Mouse (Mus musculus): ENCODE results near the gene Hist1h3c. TPM values are rescaled to one million over a fixed set of nuclear protein-coding genes. Genes with fewer than 3 reads are reported as not detected.
"Not testable (repeated sequence)": the region's sequence is repeated elsewhere in the genome, so short reads cannot be mapped to it uniquely, and the experiment has no call there.

Hist1h3c gene
- polyA plus RNA-seq, 1 experiment, result 3.6 TPM

GRCm38 (mm10) chr13:23705751-23706356 is 39.5 kb downstream of the Hist1h3c start:
- H3K9me3 ChIP-seq (replicated peaks; ENCODE audit: control insufficient read depth, insufficient read depth, low read length, poor library complexity, severe bottlenecking), result no peaks in the 10 kb centered on the region
- H3K36me3 ChIP-seq (ENCODE audit: control insufficient read depth, insufficient read depth, low read length, poor library complexity, severe bottlenecking), result no peaks in the 10 kb centered on the region
- H3K27me3 ChIP-seq (ENCODE audit: control insufficient read depth, insufficient read depth, low read length, poor library complexity, severe bottlenecking), result peaks cover 4% of the 10 kb centered on the region; the same call in 1 of the 2 replicates
- TF ChIP-seq EP300 (IDR thresholded peaks at IDR 0.05; ENCODE audit: insufficient read depth, low read depth, low read length) (no peak), CTCF (IDR thresholded peaks at IDR 0.05; ENCODE audit: low read depth, low read length) (no peak), POLR2A (IDR thresholded peaks at IDR 0.05; ENCODE audit: insufficient read depth, low read length) (no peak)
- no peak overlapping the region for H3K4me3 ChIP-seq (ENCODE audit: low read depth, low read length)
- no peak overlapping the region for H3K27ac ChIP-seq (ENCODE audit: insufficient read depth, low read length)
- no peak overlapping the region for H3K9ac ChIP-seq (ENCODE audit: low read depth, poor library complexity, severe bottlenecking)
- no peaks in the 10 kb centered on the region for H3K4me1 ChIP-seq (ENCODE audit: control insufficient read depth, insufficient read depth, low read length)

GRCm38 (mm10) chr13:23702801-23703200 is 42.6 kb downstream of the Hist1h3c start:
- not testable (repeated sequence) for H3K4me3 ChIP-seq (ENCODE audit: low read depth, low read length); H3K4me1 ChIP-seq (ENCODE audit: control insufficient read depth, insufficient read depth, low read length); H3K36me3 ChIP-seq (ENCODE audit: control insufficient read depth, insufficient read depth, low read length, poor library complexity, severe bottlenecking); H3K9me3 ChIP-seq (replicated peaks; ENCODE audit: control insufficient read depth, insufficient read depth, low read length, poor library complexity, severe bottlenecking); H3K9ac ChIP-seq (ENCODE audit: low read depth, poor library complexity, severe bottlenecking); H3K27ac ChIP-seq (ENCODE audit: insufficient read depth, low read length); H3K27me3 ChIP-seq (ENCODE audit: control insufficient read depth, insufficient read depth, low read length, poor library complexity, severe bottlenecking)

GRCm38 (mm10) chr13:23702220-23702619 is 43.2 kb downstream of the Hist1h3c start:
- Histone ChIP-seq H3K4me1 (ENCODE audit: control insufficient read depth, insufficient read depth, low read length) (no peaks in the 10 kb centered on the region), H3K9ac (ENCODE audit: low read depth, poor library complexity, severe bottlenecking) (no peak overlapping the region), H3K36me3 (ENCODE audit: control insufficient read depth, insufficient read depth, low read length, poor library complexity, severe bottlenecking) (no peaks in the 10 kb centered on the region), H3K27ac (ENCODE audit: insufficient read depth, low read length) (no peak overlapping the region), H3K9me3 (replicated peaks; ENCODE audit: control insufficient read depth, insufficient read depth, low read length, poor library complexity, severe bottlenecking) (no peaks in the 10 kb centered on the region), H3K4me3 (ENCODE audit: low read depth, low read length) (no peak overlapping the region), H3K27me3 (ENCODE audit: control insufficient read depth, insufficient read depth, low read length, poor library complexity, severe bottlenecking) (no peaks in the 10 kb centered on the region)
- TF ChIP-seq CTCF (IDR thresholded peaks at IDR 0.05; ENCODE audit: low read depth, low read length) (no peak), EP300 (IDR thresholded peaks at IDR 0.05; ENCODE audit: insufficient read depth, low read depth, low read length) (no peak), POLR2A (IDR thresholded peaks at IDR 0.05; ENCODE audit: insufficient read depth, low read length) (no peak)

GRCm38 (mm10) chr13:23700786-23701520 is 44.4 kb downstream of the Hist1h3c start:
- H3K9ac ChIP-seq (ENCODE audit: low read depth, poor library complexity, severe bottlenecking), result no peak overlapping the region

GRCm38 (mm10) chr13:23699767-23700166 is 45.6 kb downstream of the Hist1h3c start:
- H3K27ac ChIP-seq (ENCODE audit: insufficient read depth, low read length), result no peak overlapping the region

More at GRCm38 (mm10) chr13:23700786-23701520, 44.4 kb downstream of the Hist1h3c start:
- H3K36me3 ChIP-seq (ENCODE audit: control insufficient read depth, insufficient read depth, low read length, poor library complexity, severe bottlenecking), result no peaks in the 10 kb centered on the region
- H3K27ac ChIP-seq (ENCODE audit: insufficient read depth, low read length), result no peak overlapping the region
- no peak overlapping the region for H3K4me3 ChIP-seq (ENCODE audit: low read depth, low read length)
- TF ChIP-seq EP300 (IDR thresholded peaks at IDR 0.05; ENCODE audit: insufficient read depth, low read depth, low read length) (no peak), POLR2A (IDR thresholded peaks at IDR 0.05; ENCODE audit: insufficient read depth, low read length) (no peak), CTCF (IDR thresholded peaks at IDR 0.05; ENCODE audit: low read depth, low read length) (peak; percentile 47)
- no peaks in the 10 kb centered on the region for H3K4me1 ChIP-seq (ENCODE audit: control insufficient read depth, insufficient read depth, low read length)
- no peaks in the 10 kb centered on the region for H3K9me3 ChIP-seq (replicated peaks; ENCODE audit: control insufficient read depth, insufficient read depth, low read length, poor library complexity, severe bottlenecking)
- no peaks in the 10 kb centered on the region for H3K27me3 ChIP-seq (ENCODE audit: control insufficient read depth, insufficient read depth, low read length, poor library complexity, severe bottlenecking)

GRCm38 (mm10) chr13:23698996-23699395 is 46.4 kb downstream of the Hist1h3c start:
- Histone ChIP-seq H3K27me3 (ENCODE audit: control insufficient read depth, insufficient read depth, low read length, poor library complexity, severe bottlenecking) (no peaks in the 10 kb centered on the region), H3K9ac (ENCODE audit: low read depth, poor library complexity, severe bottlenecking) (peak overlapping the region; percentile 40), H3K4me3 (ENCODE audit: low read depth, low read length) (no peak overlapping the region), H3K9me3 (replicated peaks; ENCODE audit: control insufficient read depth, insufficient read depth, low read length, poor library complexity, severe bottlenecking) (no peaks in the 10 kb centered on the region), H3K4me1 (ENCODE audit: control insufficient read depth, insufficient read depth, low read length) (no peaks in the 10 kb centered on the region), H3K27ac (ENCODE audit: insufficient read depth, low read length) (no peak overlapping the region), H3K36me3 (ENCODE audit: control insufficient read depth, insufficient read depth, low read length, poor library complexity, severe bottlenecking) (no peaks in the 10 kb centered on the region)
- no peak for TF ChIP-seq CTCF (IDR thresholded peaks at IDR 0.05; ENCODE audit: low read depth, low read length)
- no peak for TF ChIP-seq POLR2A (IDR thresholded peaks at IDR 0.05; ENCODE audit: insufficient read depth, low read length)
- TF ChIP-seq EP300 (IDR thresholded peaks at IDR 0.05; ENCODE audit: insufficient read depth, low read depth, low read length), result no peak

More at GRCm38 (mm10) chr13:23699767-23700166, 45.6 kb downstream of the Hist1h3c start:
- no peaks in the 10 kb centered on the region for H3K27me3 ChIP-seq (ENCODE audit: control insufficient read depth, insufficient read depth, low read length, poor library complexity, severe bottlenecking)
- no peak overlapping the region for H3K9ac ChIP-seq (ENCODE audit: low read depth, poor library complexity, severe bottlenecking)
- no peaks in the 10 kb centered on the region for H3K4me1 ChIP-seq (ENCODE audit: control insufficient read depth, insufficient read depth, low read length)
- TF ChIP-seq EP300 (IDR thresholded peaks at IDR 0.05; ENCODE audit: insufficient read depth, low read depth, low read length) (no peak), POLR2A (IDR thresholded peaks at IDR 0.05; ENCODE audit: insufficient read depth, low read length) (no peak), CTCF (IDR thresholded peaks at IDR 0.05; ENCODE audit: low read depth, low read length) (no peak)
- no peaks in the 10 kb centered on the region for H3K9me3 ChIP-seq (replicated peaks; ENCODE audit: control insufficient read depth, insufficient read depth, low read length, poor library complexity, severe bottlenecking)
- no peak overlapping the region for H3K4me3 ChIP-seq (ENCODE audit: low read depth, low read length)
- no peaks in the 10 kb centered on the region for H3K36me3 ChIP-seq (ENCODE audit: control insufficient read depth, insufficient read depth, low read length, poor library complexity, severe bottlenecking)
